Mouse (Mus musculus) cerebellum, postnatal 14 days (tissue): ENCODE results near the gene Syne4.

Experiments used
- DNase-seq, 2 experiments: peaks; one replicate each; pipeline ENCODE4 v3.0.0; 2021; ENCODE audit warnings: mixed read lengths in 2 of 2

Syne4 gene

GRCm38 (mm10) chr7:30297266-30297665 is 17.3 kb upstream of the Syne4 start:
- DNase-seq, result no peak

- DNase-seq, result peak; percentile 68 to 80
Observed at GRCm38 (mm10) chr7:30300914-30301313, 13.7 kb upstream of the Syne4 start.

GRCm38 (mm10) chr7:30306083-30306779 is 8.4 kb upstream of the Syne4 start:
- no peak for DNase-seq

GRCm38 (mm10) chr7:30308076-30309005 is 6.3 kb upstream of the Syne4 start, which contains the start of gene Alkbh6:
Gene Alkbh6, plus strand, starts transcription at chr7:30308717.
- peak; percentile 94 to 95 for DNase-seq

GRCm38 (mm10) chr7:30309395-30310129 is 5.0 kb upstream of the Syne4 start:
- DNase-seq, result no peak

- no peak for DNase-seq
Observed at GRCm38 (mm10) chr7:30310136-30310535, 4.5 kb upstream of the Syne4 start.

- DNase-seq, result no peak
Observed at GRCm38 (mm10) chr7:30313666-30314320, 814 bp upstream of the Syne4 start.

- no peak for DNase-seq
Observed at GRCm38 (mm10) chr7:30315559-30316529, 1.2 kb downstream of the Syne4 start.

- DNase-seq, result no peak
Observed at GRCm38 (mm10) chr7:30318142-30318541, 3.5 kb downstream of the Syne4 start.

- DNase-seq, result no peak
Observed at GRCm38 (mm10) chr7:30320946-30321345, 6.3 kb downstream of the Syne4 start.

- peak; percentile 75 to 78 for DNase-seq
Observed at GRCm38 (mm10) chr7:30321539-30322284, 7.1 kb downstream of the Syne4 start, which contains the start of gene E130208F15Rik. Gene E130208F15Rik, plus strand, starts transcription at chr7:30321740.

- DNase-seq, result peak; percentile 98 to 99
Observed at GRCm38 (mm10) chr7:30322285-30322667, 7.7 kb downstream of the Syne4 start.

- no peak for DNase-seq
Observed at GRCm38 (mm10) chr7:30322865-30323264, 8.3 kb downstream of the Syne4 start.

GRCm38 (mm10) chr7:30323795-30324194 is 9.2 kb downstream of the Syne4 start, which contains the start of gene Sdhaf1:
Gene Sdhaf1, minus strand, starts transcription at chr7:30323895.
- DNase-seq, result no peak

GRCm38 (mm10) chr7:30324300-30324944 is 9.8 kb downstream of the Syne4 start:
- peak in 1 of 2 experiments; percentile 8 for DNase-seq

- DNase-seq, result peak; percentile 63 to 84
Observed at GRCm38 (mm10) chr7:30325364-30325763, 10.8 kb downstream of the Syne4 start.

GRCm38 (mm10) chr7:30326427-30326826 is 11.8 kb downstream of the Syne4 start:
- DNase-seq, result no peak

- peak; percentile 94 to 96 for DNase-seq
Observed at GRCm38 (mm10) chr7:30327140-30327539, 12.5 kb downstream of the Syne4 start.

- no peak for DNase-seq
Observed at GRCm38 (mm10) chr7:30328379-30328778, 13.8 kb downstream of the Syne4 start.

- peak; percentile 96 for DNase-seq
Observed at GRCm38 (mm10) chr7:30331887-30332286, 17.3 kb downstream of the Syne4 start.
